Mouse (Mus musculus): Measurements from ENCODE around the gene Nfatc4.

Nfatc4 gene

DNA sequence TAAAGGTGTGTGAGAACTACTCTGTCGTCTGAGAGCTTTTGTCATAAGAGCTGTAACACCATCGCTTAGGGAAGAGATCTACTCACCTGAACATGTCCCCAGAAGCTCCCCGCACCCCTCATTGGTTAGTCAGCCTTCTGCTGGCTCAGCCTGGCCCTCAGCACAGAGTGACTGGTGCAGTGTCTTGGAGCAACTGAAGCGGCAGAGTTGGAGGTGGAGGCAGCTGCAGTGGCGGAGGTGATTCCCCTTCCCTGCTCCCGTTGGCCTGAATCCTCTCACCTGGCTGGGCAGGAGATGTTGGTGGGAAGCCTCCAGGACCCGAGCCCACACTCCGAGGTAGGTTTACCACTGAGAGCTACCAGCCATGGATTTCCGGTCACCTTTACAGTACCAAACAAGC lies 2.4 kb upstream of the Nfatc4 start:
- no peak for DNase-seq (ENCODE audit: low spot score in 2 of 2)

DNA sequence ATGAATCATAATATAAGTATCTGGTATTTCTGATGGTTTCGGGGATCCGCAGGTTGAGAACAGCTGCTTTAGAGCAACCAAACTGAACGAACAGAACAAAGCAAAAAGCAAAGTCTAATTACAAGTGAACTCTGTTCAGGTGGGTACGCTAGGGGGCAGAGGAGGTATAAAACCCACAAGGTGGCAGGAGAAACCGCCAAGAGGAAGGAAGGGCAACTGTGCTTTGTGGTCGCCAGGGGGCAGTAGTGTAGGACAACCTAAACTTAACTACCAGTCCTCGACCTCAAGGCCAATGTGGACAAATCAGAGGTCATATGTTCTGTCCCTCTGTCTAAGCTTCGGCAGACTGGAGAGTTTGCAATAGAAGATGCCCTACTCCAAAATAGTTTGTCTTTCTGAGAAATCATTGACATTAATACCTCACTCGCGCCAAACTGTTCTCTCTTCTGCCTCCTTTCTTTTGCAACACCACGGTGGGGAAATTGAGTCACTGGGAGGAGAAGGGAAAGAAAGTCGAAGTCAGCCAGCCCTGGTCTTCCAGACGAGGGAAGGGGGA lies 431 bp upstream of the Nfatc4 start:
- peak; percentile 67 to 81 for DNase-seq (ENCODE audit: low spot score in 2 of 2)

DNA sequence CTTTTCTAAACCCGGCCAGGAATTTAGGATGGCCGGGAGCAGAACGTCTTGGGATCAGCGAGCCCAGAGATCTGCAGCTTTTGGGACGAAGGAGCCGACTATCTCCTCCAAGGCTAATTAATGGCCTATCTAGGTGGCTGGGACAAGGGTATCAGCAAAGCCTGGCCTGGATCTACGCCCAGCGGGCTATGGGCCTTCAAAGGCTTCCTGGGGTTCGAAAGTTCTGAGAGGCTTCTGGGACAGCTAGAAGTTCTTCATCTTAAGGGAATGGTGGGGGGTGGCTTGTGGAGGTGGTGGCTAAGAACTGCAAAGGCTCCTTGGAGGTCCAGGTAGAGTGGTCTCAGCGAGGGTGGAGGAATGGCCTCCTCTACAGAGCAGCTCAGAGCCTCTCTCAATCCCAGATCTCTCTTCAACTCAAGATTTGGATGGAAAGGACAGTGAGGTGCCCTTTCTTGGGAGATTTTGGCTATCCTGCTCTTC lies 1.1 kb downstream of the Nfatc4 start:
- peak; percentile 24 to 38 for DNase-seq (ENCODE audit: low spot score in 2 of 2)

DNA sequence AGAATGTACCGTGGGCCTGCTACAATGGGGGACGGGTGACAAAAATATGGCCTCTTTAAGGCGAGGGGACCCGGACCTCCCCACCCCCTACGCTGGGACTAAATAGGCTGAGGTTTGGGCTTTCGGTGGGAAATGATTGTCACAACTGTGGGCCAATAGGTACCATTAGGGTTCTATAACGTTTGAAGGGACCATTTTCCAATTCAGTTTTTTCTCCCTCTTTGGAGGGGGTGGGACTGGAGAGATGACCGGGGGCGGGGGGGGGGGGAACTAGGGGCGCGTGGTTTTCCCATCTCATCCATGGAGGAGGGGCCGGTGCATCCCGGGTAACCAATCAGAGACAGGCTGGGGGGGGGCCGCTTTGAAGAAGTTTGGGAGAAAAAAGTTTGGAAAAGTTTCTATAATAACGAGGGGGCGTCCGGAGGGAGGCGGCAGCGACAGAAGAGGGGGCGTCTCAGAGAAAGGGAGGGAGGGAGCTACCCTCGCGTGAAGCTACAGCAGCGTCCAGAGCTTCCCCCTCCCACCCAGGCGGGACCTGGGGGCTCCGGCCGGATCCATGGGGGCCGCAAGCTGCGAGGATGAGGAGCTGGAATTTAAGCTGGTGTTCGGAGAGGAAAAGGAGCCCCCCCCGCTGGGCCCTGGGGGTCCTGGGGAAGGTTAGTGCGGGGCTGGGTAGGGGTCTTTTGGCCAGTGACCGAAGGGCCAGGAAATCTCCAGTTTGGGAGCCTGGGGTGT lies 1.7 kb downstream of the Nfatc4 start:
- peak in 1 of 2 experiments; percentile 10 for DNase-seq (ENCODE audit: low spot score in 2 of 2)

DNA sequence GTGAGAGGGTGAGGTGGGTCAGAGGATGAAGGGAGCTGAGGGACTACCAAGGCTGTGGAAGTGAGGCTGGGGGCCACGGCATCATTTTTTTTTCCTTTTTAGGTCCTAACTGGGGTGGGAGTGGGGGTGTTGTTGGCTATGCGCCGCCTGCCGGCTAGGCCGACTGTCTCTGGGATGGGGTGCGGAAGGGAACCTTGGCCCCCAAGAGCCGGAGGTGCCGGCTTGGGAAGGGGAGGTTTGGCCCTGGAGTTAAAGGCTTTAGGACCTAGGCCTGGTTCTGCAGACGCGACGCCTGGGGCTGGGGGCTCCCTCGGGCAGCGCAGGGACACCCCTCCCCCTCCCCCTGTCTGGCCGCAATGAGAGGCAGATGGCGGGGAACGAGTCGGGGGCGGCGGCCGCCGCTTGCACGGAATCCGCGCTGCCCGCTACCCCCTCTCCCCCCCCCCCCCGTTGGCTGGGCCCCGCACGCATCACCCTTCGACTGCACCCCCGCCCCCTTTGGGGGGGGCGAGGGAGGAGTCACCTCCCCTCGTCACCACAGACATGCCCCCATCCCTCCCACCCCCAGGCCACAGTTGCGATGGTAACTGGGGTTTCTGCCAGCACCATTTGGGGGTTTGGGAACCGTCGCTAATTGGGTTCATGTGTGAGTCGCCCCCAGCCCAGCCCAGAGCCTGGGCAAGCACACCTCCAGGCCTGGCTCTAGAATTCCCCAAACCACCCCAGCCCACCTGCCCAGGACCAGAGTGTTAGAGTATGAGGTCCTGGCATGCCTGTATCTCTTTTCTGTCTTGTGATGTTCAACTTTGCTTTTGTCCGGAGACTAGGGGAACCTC lies 2.5 kb downstream of the Nfatc4 start:
- no peak for DNase-seq (ENCODE audit: low spot score in 2 of 2)

DNA sequence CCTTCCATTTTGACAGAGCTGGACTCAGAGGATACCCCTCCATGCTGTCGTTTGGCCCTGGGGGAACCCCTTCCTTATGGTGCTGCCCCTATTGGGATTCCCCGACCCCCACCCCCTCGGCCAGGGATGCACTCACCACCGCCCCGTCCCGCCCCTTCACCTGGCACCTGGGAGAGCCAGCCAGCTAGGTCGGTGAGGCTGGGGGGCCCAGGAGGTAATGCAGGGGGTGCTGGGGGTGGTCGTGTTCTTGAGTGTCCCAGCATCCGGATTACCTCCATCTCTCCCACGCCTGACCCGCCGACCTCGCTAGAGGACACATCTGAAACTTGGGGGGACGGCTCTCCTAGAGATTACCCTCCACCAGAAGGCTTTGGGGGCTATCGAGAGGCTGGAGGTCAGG lies 3.2 kb downstream of the Nfatc4 start:
- DNase-seq (ENCODE audit: low spot score in 2 of 2): no peak

DNA sequence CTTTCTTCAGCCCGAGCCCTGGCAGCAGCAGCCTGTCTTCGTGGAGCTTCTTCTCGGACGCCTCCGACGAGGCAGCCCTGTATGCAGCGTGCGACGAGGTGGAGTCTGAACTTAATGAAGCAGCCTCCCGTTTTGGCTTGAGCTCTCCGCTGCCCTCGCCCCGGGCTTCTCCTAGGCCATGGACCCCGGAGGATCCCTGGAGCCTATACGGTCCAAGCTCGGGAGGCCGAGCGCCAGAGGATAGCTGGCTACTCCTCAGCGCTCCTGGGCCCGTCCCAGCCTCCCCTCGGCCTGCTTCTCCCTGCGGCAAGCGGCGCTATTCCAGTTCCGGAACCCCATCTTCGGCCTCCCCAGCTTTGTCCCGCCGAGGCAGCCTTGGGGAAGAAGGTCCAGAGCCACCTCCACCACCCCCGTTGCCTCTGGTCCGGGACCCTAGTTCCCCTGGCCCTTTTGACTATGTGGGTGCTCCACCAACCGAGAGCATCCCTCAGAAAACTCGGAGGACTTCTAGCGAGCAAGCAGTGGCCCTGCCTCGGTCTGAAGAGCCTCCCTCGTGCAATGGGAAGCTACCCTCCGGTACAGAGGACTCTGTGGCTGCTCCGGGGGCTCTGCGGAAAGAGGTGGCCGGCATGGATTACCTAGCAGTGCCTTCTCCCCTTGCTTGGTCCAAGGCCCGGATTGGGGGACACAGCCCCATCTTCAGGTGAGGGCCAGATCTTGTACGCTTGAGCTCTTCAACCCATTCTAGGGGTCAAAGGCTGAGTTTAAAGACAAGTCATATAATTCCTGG lies 3.8 kb downstream of the Nfatc4 start:
- no peak for DNase-seq (ENCODE audit: low spot score in 2 of 2)

DNA sequence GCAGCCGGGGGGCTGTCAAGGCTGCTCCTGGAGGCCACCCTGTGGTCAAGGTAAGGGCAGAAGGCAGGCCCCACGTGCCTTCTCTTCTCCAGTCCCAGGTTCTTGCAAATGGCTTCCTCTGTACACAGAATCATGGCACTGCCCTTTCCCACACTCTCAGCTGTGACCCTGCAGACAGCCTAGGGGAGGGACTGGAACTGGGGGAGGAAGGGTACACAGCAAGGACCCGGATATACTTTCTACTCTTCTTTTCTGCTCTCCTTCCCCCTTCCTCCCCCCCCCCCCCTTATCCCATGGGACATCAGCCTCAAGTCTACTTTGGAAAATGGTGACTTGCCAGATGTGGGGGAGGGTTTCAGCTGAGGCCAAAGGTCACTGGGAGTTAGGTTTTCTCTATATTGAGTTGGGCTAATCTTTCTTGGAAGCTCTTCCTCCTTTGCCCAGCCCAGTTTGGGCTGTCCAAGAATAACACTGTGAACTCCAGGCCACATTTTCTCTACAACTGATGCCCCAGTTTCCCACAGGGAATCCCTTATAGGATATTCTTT lies 5.8 kb downstream of the Nfatc4 start:
- DNase-seq (ENCODE audit: low spot score in 2 of 2): no peak

DNA sequence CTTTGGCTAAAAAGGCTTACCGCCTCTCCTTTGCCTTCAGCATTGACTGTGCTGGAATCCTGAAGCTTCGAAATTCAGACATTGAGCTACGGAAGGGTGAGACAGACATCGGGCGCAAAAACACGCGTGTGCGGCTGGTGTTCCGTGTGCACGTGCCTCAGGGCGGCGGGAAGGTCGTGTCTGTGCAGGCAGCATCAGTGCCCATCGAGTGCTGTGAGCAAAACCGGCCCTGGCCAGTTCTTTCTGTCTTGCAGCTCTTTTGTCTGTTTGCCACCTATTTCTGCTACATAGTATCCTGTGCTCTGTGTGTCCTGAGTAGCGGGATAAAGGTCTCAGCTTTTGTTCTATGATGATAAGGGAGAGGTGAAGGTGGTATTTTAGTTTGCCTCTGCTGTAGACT lies 6.9 kb downstream of the Nfatc4 start:
- no peak for DNase-seq (ENCODE audit: low spot score in 2 of 2)

DNA sequence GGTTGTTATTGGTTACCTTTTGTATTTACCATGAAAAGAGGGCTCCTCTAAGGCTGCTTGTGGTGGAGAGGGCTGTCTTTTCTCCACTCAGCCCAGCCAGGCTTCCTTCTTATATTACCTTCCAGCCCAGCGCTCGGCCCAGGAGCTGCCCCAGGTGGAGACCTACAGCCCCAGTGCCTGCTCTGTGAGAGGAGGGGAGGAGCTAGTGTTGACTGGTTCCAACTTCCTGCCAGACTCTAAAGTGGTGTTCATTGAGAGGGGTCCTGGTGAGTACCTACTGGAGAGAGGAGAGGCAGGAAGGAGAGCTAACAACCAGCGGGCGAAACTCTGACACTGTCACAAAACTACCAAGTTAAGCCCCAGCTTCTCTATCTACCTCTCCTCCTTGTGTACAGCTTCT lies 7.4 kb downstream of the Nfatc4 start:
- no peak for DNase-seq (ENCODE audit: low spot score in 2 of 2)

DNA sequence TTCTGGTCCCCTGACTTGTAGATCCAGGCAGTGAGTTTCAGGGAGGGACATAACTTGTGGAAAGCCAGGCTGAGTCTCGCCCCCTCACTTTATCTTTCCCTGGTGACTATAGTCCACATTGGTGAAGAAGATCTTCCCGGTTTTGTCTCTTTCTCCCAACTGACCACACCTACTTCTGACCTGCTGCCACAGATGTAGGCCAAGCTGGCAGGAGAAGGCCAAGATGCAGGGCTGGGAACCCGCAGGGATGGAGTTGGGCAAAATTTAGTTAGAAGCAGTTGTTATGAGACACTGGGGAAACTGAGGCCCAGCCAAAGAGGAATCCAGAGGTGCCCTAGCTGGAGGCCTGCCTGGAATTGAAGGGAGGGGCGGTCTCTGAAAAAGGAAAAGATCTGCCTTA lies 10.2 kb downstream of the Nfatc4 start:
- no peak for DNase-seq (ENCODE audit: low spot score in 2 of 2)

DNA sequence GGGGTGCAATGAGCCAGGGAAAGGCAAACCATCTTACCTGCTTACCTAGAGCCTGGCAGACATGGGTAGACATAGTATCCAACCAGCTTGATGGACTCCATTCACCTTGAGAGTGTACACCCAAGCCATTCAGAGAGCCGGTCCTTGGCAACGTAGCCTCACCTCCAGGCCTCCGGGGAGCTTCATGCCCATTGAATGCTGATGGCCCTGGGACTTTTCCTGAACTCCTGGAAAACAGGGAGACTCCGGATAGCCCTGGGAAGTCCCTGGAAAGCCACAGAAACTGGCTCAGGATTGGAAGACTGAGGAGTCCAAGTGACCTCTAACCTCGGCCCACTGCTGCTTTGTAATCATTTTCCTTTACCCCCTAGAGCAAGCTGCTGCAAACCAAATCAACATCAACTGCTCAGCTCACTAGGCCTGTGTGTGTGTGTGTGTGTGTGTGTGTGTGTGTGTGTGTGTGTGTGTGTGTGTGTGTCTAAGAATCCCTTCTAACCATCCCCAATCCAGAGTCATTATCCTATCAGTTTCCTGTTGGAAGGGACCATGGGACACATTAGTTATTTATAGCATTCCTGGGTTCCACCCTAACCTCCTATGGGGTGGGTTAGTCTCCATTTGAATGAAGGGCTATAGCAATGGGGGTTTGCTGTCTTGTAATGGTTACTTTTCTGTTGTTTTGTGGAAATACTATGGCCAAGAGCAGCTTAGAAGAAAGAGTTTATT lies 12.0 kb downstream of the Nfatc4 start:
- no peak for DNase-seq (ENCODE audit: low spot score in 2 of 2)

DNA sequence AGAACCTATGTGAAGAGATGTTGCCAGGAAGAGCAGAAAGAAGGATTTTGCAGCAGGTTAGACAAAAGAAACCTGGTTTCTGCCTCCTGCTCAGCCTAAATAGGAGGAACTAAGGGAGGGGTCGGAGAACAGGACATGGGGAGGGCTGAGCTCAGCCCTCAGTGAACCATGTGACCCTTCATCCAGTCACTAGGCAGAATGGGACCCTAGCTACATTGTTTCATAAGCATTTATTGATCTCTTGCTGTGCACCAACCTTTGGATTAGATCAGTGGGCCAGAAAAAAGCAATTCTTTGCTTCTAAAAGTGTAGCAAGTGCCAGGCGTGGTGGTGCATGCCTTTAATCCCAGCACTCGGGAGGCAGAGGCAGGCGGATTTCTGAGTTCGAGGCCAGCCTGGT lies 15.4 kb downstream of the Nfatc4 start:
- DNase-seq (ENCODE audit: low spot score in 2 of 2): no peak

DNA sequence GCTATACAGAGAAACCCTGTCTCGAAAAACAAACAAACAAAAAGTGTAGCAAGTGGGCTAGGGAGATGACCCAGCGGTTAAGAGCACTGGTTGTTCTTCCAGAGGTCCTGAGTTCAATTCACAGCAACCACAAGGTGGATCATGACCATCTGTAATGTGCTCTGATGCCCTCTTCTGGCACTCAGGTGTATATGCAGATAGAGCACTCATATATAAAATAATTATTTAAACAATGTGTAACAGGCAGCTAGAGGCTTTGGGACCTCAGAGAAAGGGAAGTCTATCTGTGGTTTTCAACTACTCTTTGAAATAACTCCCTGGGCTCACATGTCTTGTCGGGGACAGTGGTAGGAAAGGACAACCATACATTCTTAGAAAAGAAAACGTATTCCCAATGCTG lies 15.8 kb downstream of the Nfatc4 start:
- DNase-seq (ENCODE audit: low spot score in 2 of 2): no peak

DNA sequence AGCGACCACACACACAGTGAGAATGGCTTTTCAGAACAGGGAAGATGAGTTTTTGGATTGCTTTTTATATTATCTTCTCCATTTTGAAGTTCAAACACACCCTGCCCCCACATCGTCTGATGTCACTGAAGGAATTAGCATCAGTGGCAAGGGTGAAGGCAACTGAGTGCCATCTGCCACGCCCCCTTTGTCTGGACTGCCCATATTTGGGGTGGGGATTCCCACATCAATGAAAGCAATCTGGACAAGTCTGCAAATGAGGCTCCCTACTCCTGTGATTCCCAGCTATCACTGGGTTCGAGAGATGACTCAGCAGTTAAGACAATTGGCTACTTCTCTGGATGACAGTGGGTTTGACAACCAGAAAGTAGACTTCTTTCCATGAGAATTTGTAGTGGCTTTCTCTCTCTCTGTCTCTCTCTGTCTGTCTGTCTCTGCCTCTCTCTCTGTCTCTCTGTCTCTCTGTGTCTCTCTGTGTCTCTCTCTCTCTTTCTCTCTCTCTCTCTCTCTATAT lies 18.0 kb downstream of the Nfatc4 start:
- DNase-seq (ENCODE audit: low spot score in 2 of 2): no peak

DNA sequence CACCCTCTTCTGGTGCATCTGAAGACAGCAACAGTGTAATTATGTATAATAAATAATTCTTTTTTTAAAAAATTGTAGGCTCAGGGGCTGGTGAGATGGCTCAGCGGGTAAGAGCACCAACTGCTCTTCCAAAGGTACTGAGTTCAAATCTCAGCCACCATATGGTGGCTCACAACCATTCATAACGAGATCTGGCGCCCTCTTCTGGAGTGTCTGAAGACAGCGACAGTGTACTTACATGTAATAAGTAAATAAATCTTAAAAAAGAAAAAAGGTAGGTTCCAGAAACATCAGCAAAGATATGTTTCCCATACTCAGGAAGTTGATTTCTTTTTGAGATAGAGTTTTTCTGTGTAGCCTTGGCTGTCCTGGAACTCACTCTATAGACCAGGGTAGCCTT lies 19.9 kb downstream of the Nfatc4 start:
- no peak for DNase-seq (ENCODE audit: low spot score in 2 of 2)

DNA sequence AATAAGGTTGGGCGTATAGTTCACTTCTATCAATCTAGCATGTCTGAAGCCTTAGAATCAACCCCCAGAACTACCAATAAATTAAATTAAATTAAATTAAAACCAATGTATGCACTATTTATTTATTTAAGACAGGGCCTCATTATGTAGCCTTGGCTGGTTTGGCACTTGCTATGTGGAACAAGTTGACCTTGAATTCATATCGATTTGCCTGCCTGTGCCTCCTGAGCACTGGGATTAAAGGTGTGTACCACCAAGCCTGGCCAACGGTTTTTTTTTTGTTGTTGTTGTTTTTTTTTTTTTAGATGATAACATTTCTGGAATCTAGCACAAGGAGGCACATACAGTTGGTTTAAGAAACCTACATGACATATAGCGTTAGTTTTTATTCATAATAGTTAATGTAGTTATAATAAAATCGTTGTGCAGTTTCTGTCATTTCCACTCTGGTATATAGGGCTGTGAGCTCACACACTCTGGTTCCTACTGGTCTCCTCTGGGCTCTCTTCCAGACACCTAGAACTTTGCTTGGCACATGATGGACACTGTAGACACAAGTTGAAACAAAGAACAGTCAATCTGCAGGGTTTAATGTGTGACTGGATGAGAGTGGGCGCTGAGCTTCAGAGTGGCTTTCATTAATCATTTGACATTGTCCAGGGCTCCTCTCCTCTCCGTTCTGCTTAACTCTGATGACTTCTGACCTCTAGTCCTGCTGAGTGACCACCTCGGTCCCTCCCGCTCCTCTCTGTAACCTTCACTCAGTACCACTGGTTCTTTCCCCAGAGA lies 22.8 kb downstream of the Nfatc4 start:
- no peak for DNase-seq (ENCODE audit: low spot score in 2 of 2)

DNA sequence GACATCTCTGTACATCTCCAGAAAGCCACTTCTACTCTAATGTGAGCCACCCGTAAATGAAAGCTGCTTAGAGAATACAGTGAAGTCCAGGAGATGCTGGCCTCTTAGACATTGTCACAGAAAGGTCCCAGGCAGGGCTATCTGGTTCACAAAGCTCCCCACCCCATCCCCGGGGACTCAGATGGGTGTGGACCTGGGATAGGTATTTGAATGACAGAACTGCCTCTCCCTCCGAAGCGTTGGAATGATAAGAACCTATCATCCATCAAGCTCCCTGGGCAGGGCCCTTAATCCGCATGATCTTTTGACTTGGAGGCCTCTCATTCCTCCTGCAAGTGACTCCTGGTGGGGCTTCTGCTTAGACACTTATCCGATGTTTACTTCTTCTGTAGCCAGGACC lies 27.9 kb downstream of the Nfatc4 start:
- no peak for DNase-seq (ENCODE audit: low spot score in 2 of 2)

DNA sequence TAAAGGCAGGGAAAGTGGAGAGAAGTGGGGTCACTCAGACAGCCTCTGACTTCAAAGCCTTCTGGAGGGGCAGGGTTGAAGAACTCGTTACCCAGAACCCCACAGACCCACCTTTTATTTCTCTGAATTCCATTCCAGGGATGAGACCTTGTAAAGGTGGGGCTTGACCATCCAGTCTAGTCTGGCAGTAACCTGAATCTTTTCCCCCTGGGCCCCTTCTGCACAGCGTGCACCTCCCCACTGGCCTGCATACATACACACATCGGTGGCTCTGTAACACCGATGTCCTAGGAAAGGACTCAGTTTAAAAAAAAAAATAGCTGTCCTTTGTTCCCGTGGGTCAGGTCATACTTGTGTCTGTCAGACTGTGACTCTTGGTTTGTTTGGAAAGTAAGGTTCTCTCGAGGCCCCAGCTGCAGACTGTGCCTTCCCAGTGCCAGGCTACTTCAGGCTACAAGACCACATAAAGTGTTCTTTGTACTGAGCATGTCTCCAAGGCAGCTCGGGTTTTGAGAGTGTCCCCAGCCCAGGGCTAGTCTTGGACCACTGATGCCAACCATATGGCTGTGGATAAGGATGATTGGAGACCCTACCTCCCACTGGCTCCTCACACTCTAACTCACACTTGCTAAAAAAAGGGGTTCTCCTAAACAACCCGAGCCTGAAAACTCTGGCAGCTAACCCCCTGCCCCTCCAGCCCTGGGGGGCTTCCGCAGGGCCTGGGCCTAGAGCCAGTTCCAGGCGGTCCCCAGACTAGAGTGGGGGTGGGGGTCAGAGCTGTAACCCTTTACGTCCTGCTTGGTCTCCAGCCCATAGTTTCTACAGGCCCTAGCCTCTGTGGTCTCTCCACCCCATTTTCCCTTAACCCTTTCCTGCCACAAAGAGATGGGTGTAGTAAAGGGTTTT lies 30.0 kb downstream of the Nfatc4 start:
- DNase-seq (ENCODE audit: low spot score in 2 of 2): no peak

All from urinary bladder, postnatal 36 days (tissue).